Mouse (Mus musculus): Measurements from ENCODE around the gene Olfr1294.

Gene Olfr1294

DNA sequence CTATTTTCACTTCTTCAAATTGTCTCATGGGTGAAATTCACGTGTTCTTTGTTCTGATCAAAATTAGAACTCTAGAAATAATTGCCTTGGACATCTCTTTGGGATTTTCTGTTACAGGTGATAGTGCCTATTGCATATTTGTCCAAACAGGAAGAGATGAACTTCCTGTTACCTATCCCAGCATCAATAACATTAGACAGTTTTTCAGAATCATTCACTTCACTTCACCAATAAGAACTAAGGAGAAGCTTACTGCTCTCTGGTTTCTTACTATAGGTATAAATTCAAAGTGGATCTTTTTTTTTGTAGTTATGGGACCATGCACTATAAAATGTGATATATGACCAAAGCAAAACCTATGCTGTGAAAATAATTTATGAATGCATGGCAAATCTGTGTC, at the start of gene Olfr1294:
TSS of gene Olfr1294 (minus strand) at position 101 of the 400 bp plus-strand sequence.
- no peak for DNase-seq (ENCODE audit: low spot score)

DNA sequence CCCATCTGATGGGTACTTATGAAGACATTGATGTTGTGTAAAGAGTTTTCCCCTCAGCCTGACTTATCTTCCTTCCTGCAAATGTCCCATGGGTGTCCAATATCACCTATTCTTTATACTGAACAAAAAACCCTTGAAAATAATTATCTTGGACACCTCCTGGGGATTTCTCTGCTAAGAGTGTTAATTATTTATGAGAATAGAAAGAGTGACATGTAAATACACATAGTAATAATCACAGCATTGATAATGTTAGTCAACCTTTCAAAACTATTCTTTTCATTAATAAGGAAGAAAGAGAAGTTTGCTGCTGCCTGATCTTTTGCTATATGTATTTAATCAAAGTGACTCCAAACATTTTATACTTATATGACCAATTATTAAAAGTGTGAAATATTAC, 29.5 kb upstream of the Olfr1294 start, which contains the start of gene Olfr1295:
TSS of gene Olfr1295 (minus strand) at position 101 of the 400 bp plus-strand sequence.
- DNase-seq (ENCODE audit: low spot score) = no peak

DNA sequence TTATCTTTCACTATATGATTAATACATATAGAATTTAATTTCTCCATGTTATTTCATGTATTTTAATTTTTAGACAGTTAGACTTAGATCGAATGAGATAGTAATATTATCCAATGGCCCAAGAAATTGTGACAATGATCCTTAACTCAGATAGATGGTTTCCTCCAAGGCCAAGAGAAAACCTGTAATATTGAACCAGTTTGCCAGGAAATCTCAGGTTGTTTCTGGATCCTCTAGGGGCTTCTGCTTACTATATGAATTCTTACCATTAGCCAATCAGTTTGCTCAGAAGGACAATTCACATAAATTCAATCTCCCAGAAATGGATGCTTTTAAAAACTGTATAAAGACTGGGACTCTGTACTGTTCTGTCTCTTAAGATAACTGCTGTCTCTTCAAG, 15.2 kb downstream of the Olfr1294 start, which contains the start of gene Olfr1293-ps:
TSS of gene Olfr1293-ps (plus strand) at position 301 of the 400 bp plus-strand sequence.
- DNase-seq (ENCODE audit: low spot score) = no peak

- DNase-seq (ENCODE audit: low spot score) = no peak
Measured at GRCm38 (mm10) chr2:111517451-111517850, 22.6 kb downstream of the Olfr1294 start.

DNA sequence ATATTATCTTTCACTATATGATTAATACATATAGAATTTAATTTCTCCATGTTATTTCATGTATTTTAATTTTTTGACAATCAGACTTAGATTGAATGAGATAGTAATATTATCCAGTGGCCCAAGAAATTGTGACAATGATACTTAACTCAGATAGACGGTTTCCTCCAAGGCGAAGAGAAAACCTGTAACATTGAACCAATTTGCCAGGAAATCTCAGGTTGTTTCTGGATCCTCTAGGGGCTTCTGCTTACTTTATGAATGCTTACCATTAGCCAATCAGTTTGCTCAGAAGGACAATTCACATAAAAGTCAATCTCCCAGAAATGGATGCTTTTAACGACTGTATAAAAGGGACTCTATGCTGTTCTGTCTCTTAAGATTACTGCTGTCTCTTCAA, 43.2 kb downstream of the Olfr1294 start, which contains the start of gene Olfr1291-ps1:
TSS of gene Olfr1291-ps1 (plus strand) at position 301 of the 400 bp plus-strand sequence.
- no peak for DNase-seq (ENCODE audit: low spot score)

DNA sequence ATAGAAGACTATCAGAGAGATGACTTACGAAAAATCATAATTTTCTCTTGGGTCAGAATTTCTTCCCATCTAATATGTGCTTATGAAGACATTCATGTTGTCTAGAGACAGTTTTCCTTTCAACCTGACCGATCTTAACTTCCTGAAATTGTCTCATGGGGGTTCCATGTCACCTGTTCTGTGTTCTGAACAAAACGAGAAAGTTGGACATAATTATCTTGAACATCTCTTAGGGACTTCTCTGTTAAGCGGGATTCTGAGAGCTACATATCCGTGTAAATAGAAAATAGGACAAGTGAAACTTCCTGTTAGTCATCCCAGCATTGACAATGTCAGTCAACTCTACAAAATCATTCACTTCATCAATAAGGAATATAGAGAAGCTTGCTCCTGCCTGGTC, 46.4 kb downstream of the Olfr1294 start, which contains the start of gene Olfr1290:
TSS of gene Olfr1290 (minus strand) at position 101 of the 400 bp plus-strand sequence.
- DNase-seq (ENCODE audit: low spot score) = no peak
